Mouse (Mus musculus): ENCODE measurements around the gene Gspt2. TPM values are rescaled to one million over a fixed set of nuclear protein-coding genes. Genes with fewer than 3 reads are reported as not detected.
"Not testable (repeated sequence)": the region's sequence is repeated elsewhere in the genome, so short reads cannot be mapped to it uniquely, and the experiment has no call there.

Gene Gspt2
- 1.6 and 1.8 TPM in 2 replicates for polyA plus RNA-seq (2016; fragmentation: Nextera tagmentation; extraction: Ambion mirVana)

DNA sequence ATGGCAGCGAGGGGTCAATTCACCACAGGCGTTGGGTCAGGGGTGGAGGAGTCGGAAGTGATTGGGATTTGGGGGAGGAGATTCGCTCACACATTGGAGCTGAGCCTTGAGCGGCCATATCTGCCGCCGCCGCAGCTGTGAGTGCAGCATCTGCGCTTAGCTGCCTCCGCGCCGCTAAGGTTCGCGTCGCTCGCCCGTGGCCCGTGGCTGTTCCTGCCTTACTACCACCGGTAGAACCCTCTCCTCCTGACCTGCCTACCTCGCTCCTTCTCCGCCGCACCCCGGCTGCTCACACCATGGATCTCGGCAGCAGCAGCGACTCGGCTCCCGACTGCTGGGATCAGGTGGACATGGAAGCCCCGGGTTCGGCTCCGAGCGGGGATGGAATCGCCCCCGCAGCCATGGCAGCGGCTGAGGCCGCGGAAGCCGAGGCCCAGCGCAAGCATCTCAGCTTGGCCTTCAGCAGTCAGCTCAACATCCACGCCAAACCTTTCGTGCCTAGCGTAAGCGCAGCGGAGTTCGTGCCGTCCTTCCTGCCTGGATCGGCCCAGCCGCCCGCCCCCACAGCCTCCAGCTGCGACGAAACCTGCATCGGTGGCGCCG is at the start of gene Gspt2:
Gene Gspt2, plus strand, starts transcription at position 109 of the 603 bp plus-strand sequence.
- 0 out of 2 replicates have a peak, but pooled peaks have one; percentile 18 for ATAC-seq
- H3K4me3 ChIP-seq, result peak within 1 kb of the TSS; percentile 56
- 13% methylated on average over 53 of the region's 53 CpGs for WGBS (ENCODE audit: insufficient replicate concordance)
- H3K27ac ChIP-seq, result no peak within 1 kb of the TSS
- H3K4me2 ChIP-seq, result peak within 1 kb of the TSS; percentile 72
- peak within 1 kb of the TSS; percentile 61 for H3K9ac ChIP-seq
- no peaks in the 10 kb centered on the region for H3K36me3 ChIP-seq
- no peaks in the 10 kb centered on the region for H3K9me3 ChIP-seq (replicated peaks)
- no peaks in the 10 kb centered on the region for H3K4me1 ChIP-seq
- peaks cover 36% of the 10 kb centered on the region for H3K27me3 ChIP-seq (replicated peaks)

DNA sequence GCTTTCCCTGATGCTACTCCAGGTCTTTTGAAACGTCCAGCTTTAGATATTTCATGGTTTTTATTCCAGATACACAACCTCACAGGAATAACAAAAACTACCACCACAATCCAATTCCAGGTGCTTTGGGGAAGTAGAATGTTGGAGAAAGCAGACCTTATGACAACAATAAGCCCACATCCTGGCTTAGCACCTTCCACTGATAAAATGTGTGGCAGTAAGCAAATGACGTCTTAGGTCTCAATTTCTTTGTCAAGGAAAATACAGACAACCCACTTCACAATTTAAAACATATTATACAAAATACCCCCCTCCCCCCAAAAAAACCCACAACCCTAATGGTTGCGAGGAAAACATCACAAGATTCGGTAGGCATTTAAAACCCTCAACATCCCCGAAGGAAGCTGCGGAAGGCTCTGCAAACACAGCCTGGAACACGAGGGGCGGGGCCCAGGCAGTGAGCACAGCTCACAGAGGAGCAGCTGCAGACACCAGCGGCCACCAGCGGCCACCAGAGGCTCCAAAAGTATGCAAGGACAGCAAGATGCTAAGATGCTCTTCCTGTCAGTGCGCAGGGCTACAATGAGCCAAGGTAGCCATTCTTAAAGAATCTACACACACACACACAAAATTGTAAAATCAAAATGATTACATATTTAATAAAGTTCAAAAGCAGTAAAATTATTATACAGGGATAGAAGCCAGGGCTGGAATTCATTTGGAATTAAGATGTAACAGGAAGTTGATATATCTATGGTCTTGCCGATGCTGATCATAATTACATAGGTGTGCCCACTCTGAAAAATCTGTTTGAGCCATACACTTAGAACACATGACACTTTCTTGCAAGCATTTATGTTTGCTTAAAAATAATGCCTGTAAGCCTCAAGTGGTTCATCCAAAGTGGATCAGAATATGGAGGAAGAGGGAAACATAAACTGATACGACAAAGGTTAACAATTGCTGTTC is 10.8 kb upstream of the Gspt2 start:
- Histone ChIP-seq H3K4me2 (peak overlapping the region; percentile 22; the same call in 1 of the 2 replicates), H3K9me3 (replicated peaks) (no peaks in the 10 kb centered on the region), H3K36me3 (no peaks in the 10 kb centered on the region), H3K4me3 (no peak overlapping the region), H3K4me1 (no peaks in the 10 kb centered on the region), H3K27ac (no peak overlapping the region), H3K9ac (no peak overlapping the region), H3K27me3 (replicated peaks) (peaks cover 23% of the 10 kb centered on the region)
- no peak for ATAC-seq
- 22% methylated on average over 13 of the region's 13 CpGs for WGBS (ENCODE audit: insufficient replicate concordance)

DNA sequence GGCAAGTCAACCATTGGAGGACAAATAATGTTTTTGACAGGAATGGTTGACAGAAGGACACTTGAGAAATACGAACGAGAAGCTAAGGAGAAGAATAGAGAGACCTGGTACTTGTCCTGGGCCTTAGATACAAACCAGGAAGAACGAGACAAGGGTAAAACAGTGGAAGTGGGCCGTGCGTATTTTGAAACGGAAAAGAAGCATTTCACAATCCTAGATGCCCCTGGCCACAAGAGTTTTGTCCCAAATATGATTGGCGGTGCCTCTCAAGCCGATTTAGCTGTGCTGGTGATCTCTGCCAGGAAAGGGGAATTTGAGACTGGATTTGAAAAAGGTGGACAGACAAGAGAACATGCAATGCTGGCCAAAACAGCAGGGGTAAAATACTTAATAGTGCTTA is 1.0 kb downstream of the Gspt2 start:
- 52% methylated on average over 8 of the region's 8 CpGs for WGBS (ENCODE audit: insufficient replicate concordance)
- ATAC-seq, result no peak
- H3K4me2 ChIP-seq, result peak overlapping the region; percentile 72

DNA sequence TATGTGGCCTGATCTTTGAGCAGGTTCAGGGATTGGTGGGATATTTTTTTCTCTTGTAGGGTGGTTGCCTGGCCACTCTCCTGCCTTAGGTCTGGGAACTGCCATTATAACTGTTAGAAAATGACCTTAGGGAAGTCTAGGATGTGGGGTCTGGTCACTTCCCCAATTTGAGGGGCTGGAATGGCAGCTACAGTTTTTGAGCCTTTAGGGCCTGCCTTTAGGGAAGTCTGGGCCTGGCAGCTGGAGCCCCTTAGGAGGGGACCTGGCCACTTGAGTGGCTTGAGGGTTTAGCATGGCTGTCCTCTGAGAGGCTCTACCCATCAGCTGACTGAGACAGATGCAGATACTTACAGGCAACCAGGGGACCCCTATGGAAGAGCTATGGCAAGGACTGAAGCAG is 12.7 kb downstream of the Gspt2 start:
- no peak overlapping the region for H3K4me3 ChIP-seq
- H3K4me2 ChIP-seq, result no peak overlapping the region
- H3K9ac ChIP-seq, result no peak overlapping the region
- no peaks in the 10 kb centered on the region for H3K4me1 ChIP-seq
- H3K27me3 ChIP-seq (replicated peaks), result no peaks in the 10 kb centered on the region; the same call in 1 of the 2 replicates
- no peak overlapping the region for H3K27ac ChIP-seq
- ATAC-seq, result no peak
- H3K9me3 ChIP-seq (replicated peaks), result no peaks in the 10 kb centered on the region
- no peaks in the 10 kb centered on the region for H3K36me3 ChIP-seq

More for the DNA sequence above, 1.0 kb downstream of the Gspt2 start:
- H3K27me3 ChIP-seq (replicated peaks), result peaks cover 36% of the 10 kb centered on the region
- no peak overlapping the region for H3K27ac ChIP-seq
- H3K36me3 ChIP-seq, result no peaks in the 10 kb centered on the region
- no peaks in the 10 kb centered on the region for H3K9me3 ChIP-seq (replicated peaks)
- H3K4me1 ChIP-seq, result no peaks in the 10 kb centered on the region
- no peak overlapping the region for H3K9ac ChIP-seq
- peak overlapping the region; percentile 56; the same call in 1 of the 2 replicates for H3K4me3 ChIP-seq

DNA sequence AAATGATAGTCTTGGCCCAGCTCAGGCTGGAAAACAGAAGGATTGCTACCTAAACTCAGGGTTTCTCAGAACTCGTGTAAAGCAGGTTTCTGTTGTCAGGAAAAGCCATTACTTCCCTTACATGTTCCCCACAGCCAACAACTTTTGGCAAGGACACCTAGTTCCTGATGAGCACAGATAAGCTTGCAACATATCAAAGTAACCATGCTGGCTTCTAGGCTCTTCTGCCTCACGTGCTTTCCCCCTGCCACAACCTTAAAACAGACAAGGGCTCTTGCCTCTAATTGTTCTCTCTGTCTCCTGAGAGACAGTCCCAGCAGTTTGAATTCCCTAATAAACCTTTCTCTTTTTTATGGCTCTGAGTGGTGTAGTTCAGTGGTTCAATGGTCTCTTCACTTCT is 21.9 kb downstream of the Gspt2 start:
- no peak for ATAC-seq
- Histone ChIP-seq H3K9me3 (replicated peaks) (no peaks in the 10 kb centered on the region), H3K27ac (no peak overlapping the region), H3K4me3 (no peak overlapping the region), H3K4me2 (no peak overlapping the region), H3K4me1 (no peaks in the 10 kb centered on the region), H3K9ac (no peak overlapping the region), H3K36me3 (no peaks in the 10 kb centered on the region), H3K27me3 (replicated peaks) (no peaks in the 10 kb centered on the region)
- WGBS (ENCODE audit: insufficient replicate concordance), result 32% methylated on average over 2 of the region's 2 CpGs

DNA sequence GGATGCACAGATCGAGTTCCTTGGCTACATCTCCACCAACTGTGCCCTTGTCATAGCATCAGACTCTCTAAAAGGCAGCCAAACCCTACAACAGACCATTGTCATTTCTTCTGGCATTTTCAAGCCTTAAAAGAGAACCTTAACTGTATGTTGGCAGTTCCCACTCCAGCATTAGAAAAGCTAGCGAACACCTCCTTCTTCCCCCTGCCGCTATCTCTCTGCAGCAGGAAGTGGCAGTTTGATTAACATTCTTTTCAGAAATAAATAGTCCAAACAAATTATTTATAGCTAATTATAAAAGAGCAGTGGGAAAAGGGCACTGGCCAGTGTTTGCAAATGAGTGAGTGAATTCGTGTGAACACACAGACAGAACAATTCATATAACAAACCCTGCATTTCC is 34.9 kb downstream of the Gspt2 start:
- H3K9me3 ChIP-seq (replicated peaks), result no peaks in the 10 kb centered on the region
- H3K36me3 ChIP-seq, result no peaks in the 10 kb centered on the region
- no peaks in the 10 kb centered on the region; the same call in 1 of the 2 replicates for H3K27me3 ChIP-seq (replicated peaks)
- H3K4me1 ChIP-seq, result no peaks in the 10 kb centered on the region
- no peak overlapping the region for H3K9ac ChIP-seq
- H3K4me3 ChIP-seq, result no peak overlapping the region
- H3K4me2 ChIP-seq, result no peak overlapping the region
- no peak for ATAC-seq
- WGBS (ENCODE audit: insufficient replicate concordance), result 62% methylated on average over 4 of the region's 4 CpGs
- no peak overlapping the region for H3K27ac ChIP-seq

DNA sequence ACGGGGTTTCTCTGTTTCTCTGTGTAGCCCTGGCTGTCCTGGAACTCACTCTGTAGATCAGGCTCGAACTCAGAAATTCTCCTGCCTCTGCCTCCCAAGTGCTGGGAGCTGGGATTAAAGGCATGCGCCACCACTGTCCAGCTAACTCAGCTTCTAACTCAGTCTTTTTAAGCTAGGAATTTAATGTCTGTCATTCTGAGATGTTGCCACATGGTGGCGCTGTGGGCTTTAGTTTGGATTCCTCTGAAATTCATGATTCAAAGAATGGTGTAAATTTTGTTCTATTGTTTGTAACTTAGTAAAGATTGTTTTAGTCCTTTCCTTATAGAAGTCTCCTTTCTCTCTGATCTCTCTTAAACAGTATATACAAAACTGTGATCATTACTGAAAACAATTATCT is 39.1 kb downstream of the Gspt2 start:
- 44% methylated on average over 4 of the region's 4 CpGs for WGBS (ENCODE audit: insufficient replicate concordance)
- Histone ChIP-seq H3K4me1 (no peaks in the 10 kb centered on the region), H3K9me3 (replicated peaks) (no peaks in the 10 kb centered on the region), H3K27me3 (replicated peaks) (no peaks in the 10 kb centered on the region; the same call in 1 of the 2 replicates), H3K9ac (no peak overlapping the region), H3K4me3 (no peak overlapping the region), H3K4me2 (no peak overlapping the region), H3K27ac (no peak overlapping the region), H3K36me3 (no peaks in the 10 kb centered on the region)
- ATAC-seq, result no peak

DNA sequence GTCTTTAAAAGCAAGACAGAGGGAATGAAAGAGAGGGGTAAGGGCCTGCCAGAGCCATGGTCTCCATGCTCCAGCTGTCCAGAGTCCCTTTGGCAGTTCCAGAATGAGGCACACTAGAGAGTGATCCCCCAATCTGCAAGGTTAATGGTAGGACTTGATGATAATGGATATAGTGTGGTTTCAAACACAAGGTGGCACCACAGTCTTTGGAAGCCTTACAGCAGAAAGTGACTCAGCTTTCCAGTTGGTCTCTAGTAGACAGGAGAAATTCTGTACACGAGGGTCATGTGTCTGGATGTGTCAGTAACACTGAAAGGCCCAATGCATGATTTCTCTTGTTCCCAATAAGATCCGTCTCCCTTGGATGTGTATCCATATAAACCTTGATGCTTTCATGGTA is 45.7 kb downstream of the Gspt2 start:
- not testable (repeated sequence) for H3K27me3 ChIP-seq (replicated peaks); H3K27ac ChIP-seq; H3K36me3 ChIP-seq; H3K4me3 ChIP-seq; H3K4me2 ChIP-seq; ATAC-seq; H3K4me1 ChIP-seq; H3K9ac ChIP-seq; H3K9me3 ChIP-seq (replicated peaks)
- no CpG with 5 or more reads among the region's 2 CpGs for WGBS (ENCODE audit: insufficient replicate concordance)

DNA sequence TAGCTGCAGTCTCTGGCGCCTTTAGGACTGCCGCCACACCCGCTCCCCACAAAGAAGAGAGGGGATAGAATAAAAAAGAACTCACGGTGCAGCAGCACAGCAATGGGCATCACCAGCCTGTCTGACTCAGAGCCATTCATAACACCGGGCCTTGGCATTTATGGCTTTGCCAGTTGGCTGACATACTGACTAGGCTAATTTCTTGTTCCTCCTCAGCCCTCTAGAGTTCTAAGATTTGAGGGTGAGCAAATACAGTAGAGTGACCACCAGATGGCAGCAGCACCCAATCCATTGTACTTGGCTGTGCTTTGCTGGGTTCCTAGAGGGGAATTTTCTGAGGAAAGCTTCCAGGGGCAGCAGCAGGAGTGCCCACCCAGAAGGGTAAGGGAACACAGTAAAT is 53.7 kb downstream of the Gspt2 start:
- not testable (repeated sequence) for H3K4me3 ChIP-seq; H3K9me3 ChIP-seq (replicated peaks); H3K27me3 ChIP-seq (replicated peaks); H3K4me1 ChIP-seq; H3K27ac ChIP-seq; H3K36me3 ChIP-seq; H3K4me2 ChIP-seq; ATAC-seq; H3K9ac ChIP-seq
- 69% methylated on average over 5 of the region's 5 CpGs for WGBS (ENCODE audit: insufficient replicate concordance)

Other genes with a start within 250 kb of the Gspt2 start
- 114 and 116 TPM in 2 replicates for gene Maged1, start 93.9 kb upstream of the Gspt2 start, polyA plus RNA-seq (2016; fragmentation: Nextera tagmentation; extraction: Ambion mirVana)
- 0.41 and 0.50 TPM in 2 replicates for gene Zxdb, start 88.5 kb downstream of the Gspt2 start, polyA plus RNA-seq (2016; fragmentation: Nextera tagmentation; extraction: Ambion mirVana)

All from liver, embryonic 12.5 days (tissue).